Mouse (Mus musculus) hindbrain, embryonic 14.5 days (tissue): ENCODE results near the gene Oca2. TPM values are rescaled to one million over a fixed set of nuclear protein-coding genes. Genes with fewer than 3 reads are reported as not detected.

Source experiments
- ATAC-seq: fragments of 200-750 bp; cut with Nextera tagmentation; 2 replicates; pipeline ENCODE4 v1.8.0; 2017; ENCODE audit warnings: moderate number of reproducible peaks, mild to moderate bottlenecking, moderate TSS enrichment, moderate library complexity; ENCODE audit not compliant: low FRiP score
- DNase-seq: peaks from one replicate; pipeline ENCODE4 v3.0.0-alpha.2; 2015; ENCODE audit warnings: low spot score
- H3K27ac ChIP-seq: fragments of 300-500 bp; sonication (generic); 2 replicates; pipeline ENCODE4 v1.5.1; 2014; ENCODE audit warnings: mild to moderate bottlenecking, moderate library complexity
- H3K27me3 ChIP-seq: fragments of 300-500 bp; sonication (generic); 2 replicates; pipeline ENCODE4 v1.6.1; 2014; ENCODE audit warnings: mild to moderate bottlenecking, low read length, mixed read lengths; ENCODE audit not compliant: control insufficient read depth, insufficient read depth
- H3K36me3 ChIP-seq: fragments of 300-500 bp; sonication (generic); replicated peaks from 2 replicates; pipeline ENCODE4 v1.6.1; 2014; ENCODE audit not compliant: control insufficient read depth, insufficient read depth
- H3K4me1 ChIP-seq: fragments of 300-500 bp; sonication (generic); replicated peaks from 2 replicates; pipeline ENCODE4 v1.6.1; 2014; ENCODE audit warnings: antibody characterized with exemption, low read length, mixed read lengths; ENCODE audit not compliant: control insufficient read depth, insufficient read depth
- H3K4me2 ChIP-seq: fragments of 300-500 bp; sonication (generic); replicated peaks from 2 replicates; pipeline ENCODE4 v1.6.1; 2014; ENCODE audit warnings: mild to moderate bottlenecking, moderate library complexity
- H3K4me3 ChIP-seq: fragments of 300-500 bp; sonication (generic); replicated peaks from 2 replicates; pipeline ENCODE4 v1.5.1; 2014; ENCODE audit warnings: mild to moderate bottlenecking, low read length
- H3K9ac ChIP-seq: fragments of 300-500 bp; sonication (generic); 2 replicates; pipeline ENCODE4 v1.6.1; 2014
- H3K9me3 ChIP-seq: fragments of 300-500 bp; sonication (generic); 2 replicates; pipeline ENCODE4 v1.6.1; 2016; ENCODE audit warnings: low read length; ENCODE audit not compliant: control insufficient read depth
- WGBS: fragments of 180-500 bp; shearing (Covaris S2); extraction: QIAGEN DNeasy Blood & Tissue Kit; methylation state at CpG from one replicate; pipeline ENCODE4 v1.1.7; 2014; 5-methylcytosine and 5-hydroxymethylcytosine counted together
- polyA plus RNA-seq: library from polyadenylated mRNA; unstranded; fragments of >200 nt; fragmentation: Nextera tagmentation; extraction: Ambion mirVana; gene quantifications from 2 replicates; pipeline ENCODE4 v1.2.1, GENCODE M21; 2014

Gene Oca2
- polyA plus RNA-seq, 1 experiment from 2014 or later = 2.1 TPM

DNA sequence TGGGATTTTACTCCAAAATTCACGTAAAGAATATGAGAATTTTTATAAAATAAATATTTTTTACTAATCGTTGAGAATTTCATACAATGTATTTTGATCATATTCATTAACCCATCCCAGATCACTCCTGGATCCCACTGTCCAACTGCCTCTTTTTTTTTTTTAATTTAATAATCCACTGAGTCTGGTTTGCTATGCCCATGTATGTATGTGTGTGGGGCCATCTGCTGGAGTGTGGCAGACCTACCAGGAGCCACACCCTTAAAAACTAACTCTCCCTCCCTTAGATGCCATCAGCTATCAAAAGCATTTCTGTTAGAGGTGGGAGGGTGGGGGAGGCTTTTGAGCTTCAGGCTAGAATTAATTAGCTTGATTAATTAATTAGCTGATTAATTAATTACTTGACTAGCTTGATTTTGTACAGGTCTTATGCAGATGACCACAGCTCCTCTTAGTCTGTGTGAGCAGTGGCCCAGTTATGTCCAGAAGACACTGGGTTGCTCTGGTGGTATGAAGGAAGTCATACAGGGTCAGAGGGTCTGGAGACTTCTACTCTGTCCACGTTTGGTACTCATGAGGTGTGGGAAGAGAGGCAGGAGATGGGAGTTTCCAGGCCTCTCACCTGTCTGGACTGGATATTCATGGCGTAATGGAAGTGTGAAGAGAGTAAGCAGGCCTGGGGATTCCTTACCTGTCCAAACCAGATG, 221.4 kb downstream of the Oca2 start:
- H3K27ac ChIP-seq = no peak overlapping the region
- no peak overlapping the region for H3K9ac ChIP-seq
- H3K4me3 ChIP-seq = no peak overlapping the region
- DNase-seq = no peak
- H3K36me3 ChIP-seq = no peaks in the 10 kb centered on the region
- H3K4me1 ChIP-seq = no peaks in the 10 kb centered on the region
- 84% methylated on average over 4 of the region's 4 CpGs for WGBS
- no peaks in the 10 kb centered on the region for H3K27me3 ChIP-seq
- H3K9me3 ChIP-seq = no peaks in the 10 kb centered on the region
- no peak for ATAC-seq
- H3K4me2 ChIP-seq = no peak overlapping the region

DNA sequence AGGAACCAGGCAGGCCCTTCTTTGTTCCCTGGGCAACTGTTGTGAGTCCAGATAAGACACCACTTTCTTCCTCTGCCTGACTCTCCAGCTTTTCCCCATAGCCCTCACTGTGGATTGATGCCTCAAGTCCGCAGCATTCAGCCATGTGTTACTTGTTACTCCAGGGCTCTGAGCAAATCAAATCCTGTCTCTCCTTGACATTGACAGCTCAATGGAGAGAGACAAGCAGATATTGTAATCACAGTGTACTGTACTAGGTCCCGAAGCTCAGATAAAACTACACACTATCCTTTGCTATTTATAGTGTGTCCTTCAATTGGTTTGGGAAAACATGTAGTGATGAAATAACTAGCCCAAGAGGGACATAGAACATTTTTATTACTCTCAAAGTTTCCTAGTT, 258.7 kb downstream of the Oca2 start:
- H3K4me3 ChIP-seq = no peak overlapping the region
- no peak overlapping the region for H3K27ac ChIP-seq
- no peaks in the 10 kb centered on the region for H3K9me3 ChIP-seq
- H3K4me2 ChIP-seq = no peak overlapping the region
- no peak overlapping the region for H3K9ac ChIP-seq
- H3K4me1 ChIP-seq = no peaks in the 10 kb centered on the region
- WGBS = 67% methylated on average over 2 of the region's 2 CpGs
- no peak for ATAC-seq
- no peaks in the 10 kb centered on the region for H3K36me3 ChIP-seq
- no peaks in the 10 kb centered on the region for H3K27me3 ChIP-seq
- DNase-seq = no peak

DNA sequence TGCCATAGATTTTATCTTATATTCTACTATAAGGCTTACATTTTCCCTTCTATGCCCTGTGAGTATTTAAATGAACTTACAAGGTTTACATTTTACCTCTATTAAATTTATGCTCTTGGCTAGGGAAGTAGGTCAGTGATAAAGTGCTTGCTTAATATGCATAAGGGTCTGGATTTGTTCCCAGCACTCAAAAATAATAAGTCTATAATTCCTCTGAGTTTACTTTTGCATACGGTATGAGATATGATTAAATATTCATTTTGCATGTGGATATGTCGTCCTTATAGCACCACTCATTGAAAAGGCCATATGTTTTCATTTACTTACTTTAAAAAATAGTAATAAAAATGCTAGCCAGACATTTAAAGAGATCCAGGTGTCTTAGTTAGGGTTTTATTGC, 259.8 kb downstream of the Oca2 start:
- ATAC-seq = no peak
- Histone ChIP-seq H3K4me3 (no peak overlapping the region), H3K27ac (no peak overlapping the region), H3K4me2 (no peak overlapping the region), H3K9me3 (peaks cover 7% of the 10 kb centered on the region; the same call in 1 of the 2 replicates), H3K36me3 (no peaks in the 10 kb centered on the region), H3K9ac (no peak overlapping the region), H3K4me1 (no peaks in the 10 kb centered on the region), H3K27me3 (no peaks in the 10 kb centered on the region)
- 65% methylated on average over 2 of the region's 2 CpGs for WGBS
- no peak for DNase-seq

DNA sequence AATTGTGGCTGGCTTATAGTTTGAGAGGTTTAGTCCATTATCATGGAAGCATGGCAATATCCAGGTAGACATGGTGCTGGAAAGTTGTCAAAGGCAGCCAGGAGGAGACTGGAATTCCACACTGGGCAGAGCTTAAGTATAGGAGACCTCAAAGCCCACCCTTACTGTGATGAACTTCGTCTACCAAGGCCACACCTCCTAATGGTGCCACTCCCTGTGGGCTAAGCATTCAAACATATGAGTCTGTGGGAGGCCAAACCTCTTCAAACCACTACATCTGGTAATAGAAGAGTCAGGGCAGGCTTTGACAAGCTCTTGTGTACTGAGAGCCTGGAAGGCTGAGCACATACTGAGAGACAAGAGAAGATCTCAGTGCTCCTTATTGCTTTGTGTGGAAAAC, 260.2 kb downstream of the Oca2 start:
- H3K27me3 ChIP-seq = no peaks in the 10 kb centered on the region
- no peaks in the 10 kb centered on the region for H3K36me3 ChIP-seq
- WGBS = 55% methylated on average over 1 of the region's 1 CpGs
- H3K4me3 ChIP-seq = no peak overlapping the region
- no peak overlapping the region for H3K9ac ChIP-seq
- no peak overlapping the region for H3K4me2 ChIP-seq
- no peak overlapping the region for H3K27ac ChIP-seq
- no peaks in the 10 kb centered on the region for H3K4me1 ChIP-seq
- DNase-seq = no peak
- H3K9me3 ChIP-seq = peaks cover 7% of the 10 kb centered on the region; the same call in 1 of the 2 replicates
- no peak for ATAC-seq

DNA sequence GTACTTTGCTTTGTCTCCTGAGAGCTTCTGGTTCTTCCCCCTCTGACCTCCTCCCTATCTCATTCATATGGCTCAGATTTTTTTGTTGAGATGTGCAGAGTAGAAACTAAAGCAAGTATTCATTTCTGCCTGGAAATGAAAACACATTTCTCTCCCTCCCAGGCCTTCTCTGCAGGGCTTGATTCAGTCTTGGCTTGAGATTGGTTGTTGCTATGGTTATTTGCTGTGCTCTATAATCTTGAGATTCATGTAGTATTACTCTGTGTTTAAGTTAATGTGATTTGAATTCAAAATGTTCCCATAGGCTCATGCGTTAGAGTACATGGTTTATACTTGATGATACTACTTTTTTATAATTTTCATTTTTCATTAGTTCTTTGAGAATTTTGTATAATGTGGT, 260.9 kb downstream of the Oca2 start:
- WGBS = 88% methylated on average over 1 of the region's 1 CpGs
- peaks cover 7% of the 10 kb centered on the region; the same call in 1 of the 2 replicates for H3K9me3 ChIP-seq
- no peak overlapping the region for H3K4me3 ChIP-seq
- DNase-seq (no peak), ATAC-seq (no peak; the same call in 1 of the 2 replicates)
- H3K27me3 ChIP-seq = no peaks in the 10 kb centered on the region
- H3K27ac ChIP-seq = no peak overlapping the region
- no peak overlapping the region for H3K4me2 ChIP-seq
- H3K36me3 ChIP-seq = no peaks in the 10 kb centered on the region
- no peaks in the 10 kb centered on the region for H3K4me1 ChIP-seq
- H3K9ac ChIP-seq = no peak overlapping the region

DNA sequence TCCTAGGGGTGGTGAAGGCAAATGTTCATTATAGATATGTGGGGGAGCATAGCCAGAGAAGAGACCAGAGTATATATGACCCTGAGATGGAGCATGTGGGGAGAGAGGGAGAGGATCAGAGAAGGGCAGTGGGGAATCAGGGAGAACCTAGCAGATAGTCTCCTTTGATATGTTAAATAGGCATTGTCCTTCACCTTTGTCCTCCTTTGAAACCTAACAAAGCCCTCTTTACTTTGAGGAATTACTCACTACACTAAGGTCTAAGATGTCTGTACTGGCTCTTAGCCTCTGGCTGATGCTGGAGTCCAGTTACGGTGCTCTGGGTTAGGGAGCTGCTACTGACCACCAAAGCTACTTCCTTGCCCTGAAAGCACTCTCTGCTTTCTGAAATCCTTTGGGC, 279.0 kb downstream of the Oca2 start:
- no peaks in the 10 kb centered on the region for H3K36me3 ChIP-seq
- H3K27me3 ChIP-seq = no peaks in the 10 kb centered on the region
- H3K27ac ChIP-seq = no peak overlapping the region
- no peak for DNase-seq
- no peak for ATAC-seq
- WGBS = 16% methylated on average over 1 of the region's 1 CpGs
- no peaks in the 10 kb centered on the region for H3K9me3 ChIP-seq
- no peak overlapping the region for H3K4me3 ChIP-seq
- no peak overlapping the region for H3K4me2 ChIP-seq
- no peaks in the 10 kb centered on the region for H3K4me1 ChIP-seq
- no peak overlapping the region for H3K9ac ChIP-seq

DNA sequence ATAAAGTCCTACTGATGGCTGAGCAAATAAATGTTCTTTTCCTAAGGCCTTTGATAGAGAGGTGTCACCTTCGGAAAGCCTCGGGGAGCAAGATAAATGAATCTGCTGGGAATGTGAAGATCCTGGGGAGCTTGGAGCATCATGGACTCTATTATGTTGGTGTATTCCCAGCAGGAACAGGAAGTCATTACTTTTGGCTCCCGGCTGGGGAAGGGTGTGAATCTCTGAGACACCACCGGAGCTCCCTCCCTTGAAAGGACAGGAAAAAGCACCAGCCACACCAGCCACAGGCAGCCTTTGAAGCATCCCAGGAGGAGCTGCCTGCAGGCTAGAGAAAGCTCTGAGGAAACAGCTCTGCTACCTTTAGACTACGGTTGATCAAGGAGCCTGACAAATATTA, 280.2 kb downstream of the Oca2 start:
- DNase-seq (no peak), ATAC-seq (no peak)
- Histone ChIP-seq H3K4me1 (no peaks in the 10 kb centered on the region), H3K27me3 (no peaks in the 10 kb centered on the region), H3K27ac (no peak overlapping the region), H3K4me2 (no peak overlapping the region), H3K9me3 (no peaks in the 10 kb centered on the region), H3K36me3 (no peaks in the 10 kb centered on the region), H3K4me3 (no peak overlapping the region), H3K9ac (no peak overlapping the region)
- WGBS = 5% methylated on average over 5 of the region's 5 CpGs

DNA sequence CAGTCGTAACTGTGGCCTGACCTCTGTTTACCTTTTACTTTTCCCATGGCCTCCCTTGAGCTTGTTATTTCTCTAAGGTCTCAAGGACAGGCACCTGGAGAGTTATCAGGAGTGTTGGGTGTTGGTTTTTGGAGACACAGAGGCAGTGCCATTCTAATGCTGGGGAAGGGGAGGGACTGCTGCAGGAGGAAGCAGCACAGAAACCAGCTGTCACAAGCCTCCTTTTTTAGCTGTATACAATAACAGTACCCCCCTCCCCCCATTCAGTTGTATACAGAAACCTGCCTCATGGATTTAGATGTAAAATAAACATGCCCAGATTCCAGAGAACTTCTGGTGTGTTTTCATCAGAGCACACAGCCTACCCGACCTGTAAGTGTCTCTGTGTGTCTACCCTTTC, 295.3 kb downstream of the Oca2 start:
- H3K4me2 ChIP-seq = no peak overlapping the region
- DNase-seq = no peak
- ATAC-seq = no peak
- WGBS = 69% methylated on average over 2 of the region's 2 CpGs
- H3K4me3 ChIP-seq = no peak overlapping the region
- no peak overlapping the region for H3K27ac ChIP-seq
- H3K9ac ChIP-seq = no peak overlapping the region
- no peaks in the 10 kb centered on the region for H3K36me3 ChIP-seq
- no peaks in the 10 kb centered on the region for H3K4me1 ChIP-seq
- no peaks in the 10 kb centered on the region for H3K9me3 ChIP-seq
- H3K27me3 ChIP-seq = no peaks in the 10 kb centered on the region

DNA sequence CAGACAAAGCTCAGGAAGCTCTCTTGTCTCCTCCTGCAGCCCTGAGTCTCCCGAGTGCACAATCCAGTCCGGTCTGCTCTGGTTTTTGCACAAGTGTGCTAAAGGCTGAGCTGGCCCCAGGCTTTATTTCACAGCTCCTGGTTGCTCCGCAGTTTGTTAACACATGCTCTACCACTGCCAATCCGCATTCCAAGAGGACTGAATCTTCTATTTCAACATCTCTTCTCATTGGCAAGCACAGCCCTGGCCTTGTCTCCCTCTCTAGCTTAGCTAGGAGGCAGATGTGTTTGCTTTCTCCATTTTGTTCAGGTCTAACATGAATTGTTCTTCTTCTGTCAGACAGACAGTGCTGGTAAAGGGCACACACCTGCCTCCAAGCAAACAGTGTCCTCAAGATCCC, 309.7 kb downstream of the Oca2 start:
- no peak for DNase-seq

DNA sequence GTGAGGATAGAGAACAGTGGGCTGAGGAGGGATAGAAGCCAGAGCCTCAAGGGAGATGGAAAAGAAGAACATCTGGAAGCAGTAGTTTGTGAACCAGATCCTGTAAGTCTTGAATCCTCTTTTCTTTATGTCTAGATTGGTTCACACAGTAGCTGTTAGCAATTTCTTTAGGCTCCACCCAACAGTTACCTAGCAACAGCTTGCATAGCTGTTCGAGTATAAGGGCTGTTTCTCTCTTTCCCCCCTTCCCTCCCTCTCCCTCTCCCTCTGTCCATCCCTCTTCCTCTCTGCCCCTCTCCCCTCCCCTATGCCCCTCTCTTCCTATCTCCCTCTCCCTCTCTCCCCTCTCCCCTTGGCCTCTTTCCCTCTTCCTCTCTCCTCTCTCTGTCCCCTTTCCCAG, 312.2 kb downstream of the Oca2 start:
- ATAC-seq (no peak), DNase-seq (no peak)
- Histone ChIP-seq H3K9me3 (no peaks in the 10 kb centered on the region), H3K36me3 (no peaks in the 10 kb centered on the region), H3K4me1 (no peaks in the 10 kb centered on the region), H3K4me3 (no peak overlapping the region), H3K27ac (no peak overlapping the region), H3K4me2 (no peak overlapping the region), H3K9ac (no peak overlapping the region), H3K27me3 (no peaks in the 10 kb centered on the region)
- WGBS = 4% methylated on average over 1 of the region's 1 CpGs

More for the DNA sequence above, 309.7 kb downstream of the Oca2 start:
- H3K9ac ChIP-seq = no peak overlapping the region
- H3K27me3 ChIP-seq = no peaks in the 10 kb centered on the region
- H3K9me3 ChIP-seq = no peaks in the 10 kb centered on the region
- no peaks in the 10 kb centered on the region for H3K4me1 ChIP-seq
- WGBS = 78% methylated on average over 4 of the region's 4 CpGs
- H3K27ac ChIP-seq = no peak overlapping the region
- H3K4me3 ChIP-seq = no peak overlapping the region
- ATAC-seq = no peak
- H3K36me3 ChIP-seq = no peaks in the 10 kb centered on the region
- H3K4me2 ChIP-seq = no peak overlapping the region
